Mouse (Mus musculus): ENCODE data around the gene Ccnt2. TPM values are rescaled to one million over a fixed set of nuclear protein-coding genes. Genes with fewer than 3 reads are reported as not detected.

Ccnt2 gene
- total RNA-seq, 2 experiments from 2014 or later: 112 TPM

Other genes with a start within 250 kb of the Ccnt2 start
- gene Tmem163, start 94.6 kb upstream of the Ccnt2 start, total RNA-seq (2015; ENCODE audit: low replicate concordance): 1.1 and 2.1 TPM in 2 replicates
- 0.13 TPM in 1 of 2 replicates, not detected in the other for gene Tmem163, start 94.6 kb upstream of the Ccnt2 start, total RNA-seq (2017; ENCODE audit: low replicate concordance)
- 37.8 and 40.7 TPM in 2 replicates for gene Acmsd, start 44.8 kb upstream of the Ccnt2 start, total RNA-seq (2015; ENCODE audit: low replicate concordance)
- 19.8 and 22.7 TPM in 2 replicates for gene Acmsd, start 44.8 kb upstream of the Ccnt2 start, total RNA-seq (2017; ENCODE audit: low replicate concordance)
- not detected in 2 replicates for gene Map3k19, start 80.9 kb downstream of the Ccnt2 start, total RNA-seq (2015; ENCODE audit: low replicate concordance)
- gene Map3k19, start 80.9 kb downstream of the Ccnt2 start, total RNA-seq (2017; ENCODE audit: low replicate concordance): 0.30 and 0.39 TPM in 2 replicates
- gene Rab3gap1, start 94.6 kb downstream of the Ccnt2 start, total RNA-seq (2015; ENCODE audit: low replicate concordance): 7.9 and 20.5 TPM in 2 replicates
- gene Rab3gap1, start 94.6 kb downstream of the Ccnt2 start, total RNA-seq (2017; ENCODE audit: low replicate concordance): 17.3 and 19.6 TPM in 2 replicates

Measured in erythroid progenitor cell, adult 5-6 weeks (primary cell).